Mouse (Mus musculus) G1E (cell line): ENCODE results near the gene Ptgfrn. TPM values are rescaled to one million over a fixed set of nuclear protein-coding genes. Genes with fewer than 3 reads are reported as not detected.

Experiments used
- ATAC-seq: 2 replicates; pipeline ENCODE4 v1.8.0; 2016; ENCODE audit warnings: mild to moderate bottlenecking; ENCODE audit not compliant: insufficient number of reproducible peaks, poor library complexity, low FRiP score, severe bottlenecking; ENCODE audit errors: extremely low read depth
- DNase-seq: peaks from one replicate; pipeline ENCODE4 v3.0.0; 2012; ENCODE audit warnings: low spot score
- H3K27me3 ChIP-seq: 2 replicates; pipeline ENCODE4 v1.6.1; 2012; ENCODE audit warnings: mild to moderate bottlenecking, low read length, inconsistent platforms; ENCODE audit not compliant: insufficient read depth
- H3K36me3 ChIP-seq: replicated peaks from 2 replicates; pipeline ENCODE3; 2012; ENCODE audit warnings: mild to moderate bottlenecking, inconsistent platforms
- H3K4me1 ChIP-seq: 2 replicates; pipeline ENCODE4 v1.6.1; 2012; ENCODE audit warnings: low read depth, low read length, inconsistent platforms, mixed read lengths; ENCODE audit not compliant: insufficient read depth
- H3K4me3 ChIP-seq: 2 replicates; pipeline ENCODE4 v1.5.1; 2012; ENCODE audit warnings: low read depth, mild to moderate bottlenecking, inconsistent platforms, low read length, moderate library complexity, mixed read lengths
- H3K9me3 ChIP-seq: replicated peaks from 2 replicates; pipeline ENCODE4 v1.6.1; 2012; ENCODE audit warnings: inconsistent platforms
- CTCF ChIP-seq: IDR thresholded peaks from 2 replicates; pipeline ENCODE4 v1.5.1; 2012; ENCODE audit warnings: low read depth, low read length, inconsistent platforms, mixed read lengths
- GATA1 ChIP-seq: IDR thresholded peaks from 2 replicates; pipeline ENCODE4 v1.6.1; 2012; ENCODE audit warnings: borderline replicate concordance, low read length, inconsistent platforms, mixed read lengths
- GATA2 ChIP-seq: IDR thresholded peaks from 2 replicates; pipeline ENCODE4 v1.6.1; 2012; ENCODE audit warnings: low read depth, low read length, inconsistent platforms, borderline replicate concordance
- POLR2AphosphoS5 ChIP-seq: IDR thresholded peaks from 2 replicates; pipeline ENCODE4 v1.6.1; 2012; ENCODE audit warnings: low read depth, low read length, inconsistent platforms; ENCODE audit not compliant: insufficient replicate concordance
- TAL1 ChIP-seq: conservative IDR thresholded peaks from 2 replicates; pipeline ENCODE4 v1.6.1; 2012; ENCODE audit warnings: low read depth, low read length, inconsistent platforms, mixed read lengths
- polyA plus RNA-seq: library from polyadenylated mRNA; stranded (reverse); fragments of >175 nt; gene quantifications from 2 replicates; pipeline ENCODE4 v1.2.3, GENCODE M21; 2012
- total RNA-seq, 2 experiments: library from RNA; stranded (forward) in 1 of 2; stranded (reverse) in 1 of 2; fragments of 200-1000 nt in 1 of 2; fragments of >200 nt in 1 of 2; fragmentation: Nextera tagmentation in 1 of 2; gene quantifications; 2 replicates each; pipeline ENCODE4 v1.2.3; 2014 to 2017

Ptgfrn gene
- total and polyA plus RNA-seq, 3 experiments: under 0.01 TPM; not detected in 2

GRCm38 (mm10) chr3:101010589-101011202 lies 99.4 kb downstream of the Ptgfrn start:
- Histone ChIP-seq H3K27me3 (peaks cover 9% of the 10 kb centered on the region; the same call in 1 of the 2 replicates), H3K4me3 (no peak overlapping the region), H3K4me1 (peaks cover 7% of the 10 kb centered on the region), H3K9me3 (no peaks in the 10 kb centered on the region), H3K36me3 (no peaks in the 10 kb centered on the region)
- no peak for DNase-seq
- TF ChIP-seq POLR2AphosphoS5 (no peak), GATA2 (no peak), CTCF (no peak), GATA1 (no peak), TAL1 (no peak)
- ATAC-seq: no peak

- no peaks in the 10 kb centered on the region for H3K9me3 ChIP-seq
- ATAC-seq (peak; percentile 15; the same call in 1 of the 2 replicates), DNase-seq (no peak)
- TF ChIP-seq TAL1: no peak
- no peak for TF ChIP-seq CTCF
- TF ChIP-seq GATA1: no peak
- no peak for TF ChIP-seq GATA2
- TF ChIP-seq POLR2AphosphoS5: no peak
- H3K27me3 ChIP-seq: peaks cover 15% of the 10 kb centered on the region
- peaks cover 7% of the 10 kb centered on the region for H3K4me1 ChIP-seq
- no peaks in the 10 kb centered on the region for H3K36me3 ChIP-seq
- H3K4me3 ChIP-seq: no peak overlapping the region
Measured at GRCm38 (mm10) chr3:101007112-101007782, 102.8 kb downstream of the Ptgfrn start.

DNA sequence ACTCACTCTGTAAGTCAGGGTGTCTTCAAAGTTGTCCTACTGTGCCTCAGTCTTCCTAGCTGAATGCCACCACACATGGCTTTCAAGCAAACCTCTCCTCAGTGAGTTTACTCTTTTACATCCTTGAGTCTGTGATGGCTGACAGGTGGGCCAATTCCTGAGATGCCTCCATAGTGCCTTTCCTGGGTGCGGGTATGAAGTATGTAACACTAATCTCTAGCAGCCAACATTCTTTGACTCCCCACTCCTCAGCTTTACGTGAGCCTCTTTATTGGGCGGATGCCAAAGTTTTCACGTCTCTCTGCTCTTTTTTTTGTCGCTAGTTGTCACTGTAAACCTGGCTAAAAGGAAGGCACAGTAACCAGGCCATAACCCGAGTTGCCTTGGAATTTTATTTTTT lies 104.7 kb downstream of the Ptgfrn start:
- peaks cover 10% of the 10 kb centered on the region for H3K27me3 ChIP-seq
- no peaks in the 10 kb centered on the region for H3K36me3 ChIP-seq
- H3K4me1 ChIP-seq: peaks cover 5% of the 10 kb centered on the region
- H3K9me3 ChIP-seq: no peaks in the 10 kb centered on the region
- TF ChIP-seq POLR2AphosphoS5 (no peak), GATA1 (no peak), CTCF (no peak), TAL1 (no peak), GATA2 (no peak)
- ATAC-seq (no peak), DNase-seq (no peak)
- no peak overlapping the region for H3K4me3 ChIP-seq

GRCm38 (mm10) chr3:101003575-101004356 lies 106.3 kb downstream of the Ptgfrn start:
- H3K4me3 ChIP-seq: no peak overlapping the region
- ATAC-seq: no peak
- H3K9me3 ChIP-seq: no peaks in the 10 kb centered on the region
- no peak for DNase-seq
- H3K4me1 ChIP-seq: peaks cover 5% of the 10 kb centered on the region; the same call in 1 of the 2 replicates
- no peaks in the 10 kb centered on the region for H3K36me3 ChIP-seq
- peaks cover 9% of the 10 kb centered on the region for H3K27me3 ChIP-seq
- TF ChIP-seq GATA2 (no peak), CTCF (no peak), TAL1 (no peak), POLR2AphosphoS5 (no peak), GATA1 (no peak)

GRCm38 (mm10) chr3:100999732-101000131 lies 110.3 kb downstream of the Ptgfrn start:
- Histone ChIP-seq H3K4me3 (no peak overlapping the region), H3K27me3 (peaks cover 11% of the 10 kb centered on the region), H3K9me3 (no peaks in the 10 kb centered on the region), H3K4me1 (peaks cover 3% of the 10 kb centered on the region; the same call in 1 of the 2 replicates), H3K36me3 (no peaks in the 10 kb centered on the region)
- TF ChIP-seq TAL1 (no peak), CTCF (no peak), POLR2AphosphoS5 (no peak), GATA2 (no peak), GATA1 (no peak)
- ATAC-seq (no peak), DNase-seq (no peak)

GRCm38 (mm10) chr3:100998904-100999340 lies 111.2 kb downstream of the Ptgfrn start:
- Histone ChIP-seq H3K4me3 (no peak overlapping the region), H3K9me3 (no peaks in the 10 kb centered on the region), H3K4me1 (peaks cover 3% of the 10 kb centered on the region; the same call in 1 of the 2 replicates), H3K27me3 (peaks cover 14% of the 10 kb centered on the region), H3K36me3 (no peaks in the 10 kb centered on the region)
- no peak for TF ChIP-seq GATA1
- no peak for TF ChIP-seq GATA2
- peak; percentile 74 for TF ChIP-seq CTCF
- TF ChIP-seq POLR2AphosphoS5: no peak
- DNase-seq: peak; percentile 45
- peak; percentile 28; the same call in 1 of the 2 replicates for ATAC-seq
